Mouse (Mus musculus) kidney, adult 9 months (tissue): ENCODE results near the gene Synm.

Experiments
- DNase-seq: peaks from one replicate; pipeline ENCODE4 v3.0.0; 2022

Gene Synm

GRCm38 (mm10) chr7:67697892-67698630 is 61.5 kb downstream of the Synm start:
- no peak for DNase-seq

- DNase-seq: no peak
Observed at GRCm38 (mm10) chr7:67695906-67696305, 63.6 kb downstream of the Synm start.

DNA sequence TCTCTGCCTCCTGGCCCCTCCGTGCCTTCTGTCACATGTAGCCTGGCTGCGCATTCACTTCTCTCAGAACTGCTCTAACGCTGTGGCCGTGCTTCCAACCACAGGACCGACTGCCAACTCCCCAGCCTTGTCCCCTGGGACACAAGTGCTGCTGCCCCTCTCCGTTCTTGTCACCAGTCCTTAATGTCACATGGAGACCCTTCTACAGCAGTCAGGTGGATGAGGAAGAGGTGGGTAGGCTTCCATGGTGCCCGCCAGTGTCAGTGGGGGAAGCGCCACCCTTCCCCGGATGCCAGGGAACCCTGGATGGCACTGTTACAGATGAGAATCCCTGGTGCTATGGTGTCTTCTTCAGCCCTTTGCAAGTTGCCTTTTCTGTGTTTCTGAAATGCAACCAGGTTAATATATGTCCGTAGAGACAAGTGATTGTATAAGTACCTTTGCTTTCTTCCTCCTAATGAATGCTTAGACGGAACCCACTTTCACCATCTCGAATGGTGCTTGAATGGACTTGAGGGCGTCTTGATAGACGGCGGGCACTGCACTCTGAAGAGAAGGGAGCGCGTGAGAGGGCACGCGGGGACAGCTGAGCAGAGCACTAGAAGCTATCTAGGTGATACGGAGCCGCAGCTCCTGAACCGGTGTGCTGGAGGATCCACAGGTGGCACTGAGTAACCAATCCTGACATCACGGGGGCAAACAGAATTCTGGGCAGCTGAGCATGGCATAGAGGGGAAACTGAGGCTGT is 66.6 kb downstream of the Synm start:
- no peak for DNase-seq

DNA sequence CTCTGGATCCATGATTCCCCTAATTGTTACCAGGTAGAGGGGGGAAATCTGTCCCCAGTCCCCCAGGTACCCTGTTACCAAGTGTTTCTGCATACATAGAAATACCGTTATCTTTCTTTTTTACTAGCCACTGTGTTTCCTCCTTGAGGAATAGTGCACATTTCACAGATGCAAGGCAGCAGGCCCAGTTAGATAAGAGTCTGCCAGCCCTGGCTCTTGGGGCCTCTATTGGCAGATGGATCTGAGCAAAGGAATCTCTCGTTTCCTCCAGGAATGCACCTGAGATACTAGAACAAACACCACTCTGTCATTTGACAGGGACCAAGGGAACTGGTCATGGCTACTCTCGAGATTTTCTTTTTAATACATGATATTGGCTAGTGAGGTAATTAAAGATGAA is 67.4 kb downstream of the Synm start:
- no peak for DNase-seq

DNA sequence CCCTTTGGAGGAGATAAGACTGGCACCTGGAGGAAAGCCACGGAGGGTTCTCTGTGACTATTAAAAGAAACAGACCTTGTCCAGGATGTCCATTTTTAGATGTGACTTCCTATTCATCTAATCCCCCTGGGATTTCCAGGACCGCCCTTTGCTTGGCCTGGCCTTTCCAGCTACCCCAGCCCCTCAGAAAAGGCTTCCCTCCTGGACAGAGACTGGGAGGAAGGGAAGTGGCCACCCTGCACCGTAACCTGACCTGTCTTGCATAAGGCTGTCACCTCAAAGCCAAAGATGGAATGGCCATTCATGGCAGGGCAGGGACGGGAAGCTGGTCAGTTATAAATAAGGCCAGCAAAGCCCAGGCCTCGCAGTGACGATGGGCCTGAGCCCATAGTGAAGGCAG is 68.5 kb downstream of the Synm start:
- peak; percentile 70 for DNase-seq

- DNase-seq: no peak
Observed at GRCm38 (mm10) chr7:67689793-67690192, 69.7 kb downstream of the Synm start.

GRCm38 (mm10) chr7:67688281-67688680 is 71.3 kb downstream of the Synm start:
- peak; percentile 75 for DNase-seq

DNA sequence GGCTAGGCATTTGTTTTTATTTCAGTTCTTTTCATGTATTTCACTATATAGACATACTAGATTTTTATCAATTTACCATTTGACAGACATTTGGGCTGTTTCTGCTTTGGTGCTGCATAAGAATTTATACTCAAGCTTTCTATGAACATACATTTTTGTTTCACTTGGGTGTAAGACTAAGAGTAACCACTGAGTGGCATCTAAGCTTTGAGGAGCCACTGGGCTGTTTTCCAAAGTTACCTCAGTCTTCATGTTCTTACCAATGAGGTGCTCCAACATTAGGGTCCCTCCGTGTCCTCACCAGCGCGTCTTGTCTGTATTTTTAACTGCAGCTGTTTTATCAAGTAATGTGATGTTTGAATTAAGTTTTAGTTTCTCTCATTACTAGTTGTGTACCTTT is 73.0 kb downstream of the Synm start:
- no peak for DNase-seq

- no peak for DNase-seq
Observed at GRCm38 (mm10) chr7:67683006-67683405, 76.5 kb downstream of the Synm start.

DNA sequence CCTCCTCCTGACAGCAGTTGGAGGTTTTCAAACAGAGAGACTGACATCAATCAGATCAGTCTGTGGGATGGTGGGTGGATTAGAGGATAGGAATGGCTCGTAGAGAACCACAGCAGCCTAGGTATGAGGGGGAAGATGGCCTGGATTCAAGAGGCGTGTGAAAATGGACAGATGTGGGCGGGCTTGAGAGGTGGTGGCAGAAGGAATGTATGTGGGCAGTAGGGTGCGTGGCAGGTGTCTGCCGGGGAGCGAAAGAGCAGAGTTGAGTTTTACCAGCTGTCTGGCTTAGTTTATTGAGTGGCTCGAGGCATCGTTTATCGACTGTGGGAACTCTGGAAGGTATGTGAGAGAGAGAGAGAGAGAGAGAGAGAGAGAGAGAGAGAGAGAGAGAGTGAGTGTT is 78.5 kb downstream of the Synm start:
- DNase-seq: no peak
